Mouse (Mus musculus) cerebellum, postnatal 14 days (tissue): ENCODE data around the gene Bcl11b.

ENCODE experiments used
- DNase-seq, 2 experiments: peaks; one replicate each; pipeline ENCODE4 v3.0.0; 2021; ENCODE audit warnings: mixed read lengths in 2 of 2

The Bcl11b gene

DNA sequence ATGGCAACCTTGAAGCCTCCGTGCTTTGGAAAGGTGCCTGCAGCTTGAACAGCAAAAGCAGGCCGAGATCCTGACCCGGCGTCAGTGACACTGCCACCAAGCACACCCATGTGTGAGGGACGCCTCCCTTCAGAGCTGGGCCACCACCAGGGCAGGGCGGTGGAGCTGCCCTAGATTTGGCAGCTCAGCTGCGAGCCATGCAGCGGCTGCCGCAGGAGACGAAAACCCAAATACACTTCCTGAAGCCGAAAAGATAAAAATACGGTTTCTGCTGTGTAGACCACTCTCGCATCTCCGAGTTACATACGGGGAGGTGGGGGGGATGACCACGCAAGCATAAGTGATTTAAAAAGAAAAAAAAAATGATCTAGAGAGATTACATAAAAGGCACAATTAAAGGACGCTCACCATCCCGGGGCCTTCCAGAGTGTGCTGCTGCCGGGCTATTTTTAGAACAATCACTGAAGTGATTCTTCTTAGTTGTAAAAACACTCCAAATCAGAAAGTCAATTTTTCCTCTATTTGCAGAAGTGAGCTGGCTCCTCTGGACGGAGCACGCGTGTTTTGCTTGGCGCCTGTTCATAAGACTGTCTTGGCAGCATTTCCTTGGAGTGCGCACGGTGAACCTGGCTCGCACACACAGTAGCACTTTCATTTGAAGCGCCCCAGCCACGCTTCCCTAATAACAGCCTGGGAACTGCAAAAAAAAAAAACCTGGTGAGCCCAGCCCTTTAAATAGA, 72.6 kb downstream of the Bcl11b start:
- DNase-seq: peak; percentile 63 to 77

DNA sequence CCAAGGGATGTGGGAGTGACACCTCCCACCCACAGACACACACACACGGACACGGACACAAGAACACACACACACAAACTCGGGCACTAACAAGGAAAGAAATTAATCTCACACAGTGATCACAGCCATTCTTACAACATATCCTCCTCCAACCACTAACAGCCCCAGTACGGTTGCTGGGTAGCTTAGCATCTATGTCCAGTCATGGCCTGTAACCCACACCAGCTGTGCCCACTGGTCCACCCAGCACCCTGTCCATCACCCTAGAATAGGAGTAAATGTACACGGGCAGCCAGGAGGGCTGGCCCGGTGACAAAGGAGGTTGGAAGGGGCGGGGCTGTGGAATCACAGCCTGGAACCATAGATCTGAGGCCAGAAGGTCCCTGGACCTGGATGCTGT, 74.5 kb downstream of the Bcl11b start:
- peak in 1 of 2 experiments; percentile 22 for DNase-seq

DNA sequence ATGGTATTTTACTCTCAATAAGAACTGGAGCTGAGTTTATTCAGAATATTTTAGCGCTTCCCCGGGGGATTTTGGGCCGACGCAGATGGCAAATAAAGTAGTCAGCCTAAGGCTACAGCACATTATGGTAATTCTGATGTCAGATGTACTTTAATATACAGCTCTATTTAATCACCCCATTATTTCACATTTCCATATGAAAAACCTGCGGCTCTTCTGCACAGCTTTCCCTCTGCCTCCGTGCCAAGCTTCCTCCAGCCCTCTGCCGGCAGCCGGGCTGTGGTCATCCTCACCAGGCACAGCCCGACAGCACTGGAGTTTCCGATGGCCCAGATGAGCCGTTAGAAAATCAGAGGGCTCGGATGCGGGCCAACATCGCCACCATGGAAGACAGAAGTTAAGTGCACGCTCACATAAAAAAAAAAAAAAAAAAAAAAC, 74.9 kb downstream of the Bcl11b start:
- peak in 1 of 2 experiments; percentile 43 for DNase-seq

DNA sequence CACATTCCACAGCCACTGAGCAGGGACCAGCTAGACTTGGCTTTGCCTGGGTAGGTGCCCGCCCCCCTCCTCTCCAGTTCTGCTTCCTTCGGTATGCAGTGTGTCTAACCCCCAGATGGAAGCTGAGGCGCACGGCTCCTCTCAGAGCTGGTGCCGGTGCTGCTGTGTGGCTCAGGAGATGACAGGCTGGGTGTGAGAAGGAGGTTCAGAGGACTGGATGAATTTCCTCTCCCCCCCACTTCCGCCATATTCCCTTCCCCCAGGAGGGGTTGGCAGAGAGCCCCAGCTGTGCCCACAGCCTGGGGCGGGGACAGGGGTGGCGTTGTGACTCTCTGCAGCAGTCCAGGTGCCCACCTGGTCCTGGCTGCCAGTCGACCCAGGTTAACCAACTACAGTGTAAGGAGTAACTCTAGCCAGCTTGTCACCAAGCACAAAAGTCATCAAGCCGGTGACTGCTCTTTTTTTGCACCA, 75.4 kb downstream of the Bcl11b start:
- no peak for DNase-seq

DNA sequence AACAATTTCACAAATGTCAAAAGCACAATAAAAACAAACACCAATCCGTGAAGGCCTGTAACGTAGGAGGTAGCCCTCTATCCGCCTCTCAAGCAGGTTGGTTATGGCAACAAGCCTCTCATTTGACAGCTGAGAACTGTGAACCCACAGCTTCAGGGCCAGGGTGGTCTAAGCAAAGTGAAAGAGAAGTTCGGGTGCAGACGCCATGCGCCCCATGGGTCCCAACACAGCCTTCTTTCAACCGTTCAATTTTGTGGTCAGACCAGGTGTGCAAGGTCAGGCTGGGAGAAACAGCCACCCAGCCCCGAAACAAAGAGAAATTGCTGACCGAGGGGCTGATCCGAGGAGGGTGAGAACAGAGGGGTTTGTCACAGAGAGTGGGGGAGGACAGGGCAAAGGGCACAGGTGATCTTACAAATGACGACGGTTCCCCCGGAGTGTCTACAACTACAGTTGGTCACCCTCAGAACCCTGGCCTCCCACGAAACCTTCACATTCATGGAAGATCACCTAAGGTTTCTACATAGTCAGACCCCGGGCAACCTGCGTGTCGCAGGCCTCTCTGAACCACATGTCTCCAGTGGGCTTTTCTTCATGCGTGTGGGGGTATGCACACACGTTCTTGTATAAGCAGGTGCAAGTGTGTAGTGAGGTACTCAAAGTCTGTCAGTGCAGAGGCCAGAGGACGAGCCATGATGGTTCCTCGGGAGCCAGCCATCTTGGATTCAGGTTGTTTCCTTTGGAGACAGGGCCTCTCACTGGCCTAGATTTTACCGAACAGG, 77.1 kb downstream of the Bcl11b start:
- no peak for DNase-seq

DNA sequence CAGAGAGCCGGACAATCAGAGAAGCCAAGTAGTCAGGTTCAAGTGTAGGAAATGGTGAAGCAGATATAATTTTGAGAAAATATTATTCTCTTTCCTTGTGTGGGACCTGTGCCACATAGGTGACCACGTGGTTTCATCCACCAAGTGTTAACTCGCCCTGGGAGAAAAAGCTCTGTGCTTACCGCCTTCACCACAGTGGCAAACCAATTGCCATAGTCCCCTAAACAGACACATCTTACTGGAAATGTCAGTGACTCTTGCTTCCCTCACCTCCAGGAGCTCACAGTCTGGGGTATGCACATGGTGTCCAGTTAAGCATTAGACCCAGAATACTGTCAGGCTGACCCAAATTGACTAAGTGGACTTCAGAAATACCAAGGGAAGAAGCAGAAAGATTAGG, 78.7 kb downstream of the Bcl11b start:
- DNase-seq: no peak

DNA sequence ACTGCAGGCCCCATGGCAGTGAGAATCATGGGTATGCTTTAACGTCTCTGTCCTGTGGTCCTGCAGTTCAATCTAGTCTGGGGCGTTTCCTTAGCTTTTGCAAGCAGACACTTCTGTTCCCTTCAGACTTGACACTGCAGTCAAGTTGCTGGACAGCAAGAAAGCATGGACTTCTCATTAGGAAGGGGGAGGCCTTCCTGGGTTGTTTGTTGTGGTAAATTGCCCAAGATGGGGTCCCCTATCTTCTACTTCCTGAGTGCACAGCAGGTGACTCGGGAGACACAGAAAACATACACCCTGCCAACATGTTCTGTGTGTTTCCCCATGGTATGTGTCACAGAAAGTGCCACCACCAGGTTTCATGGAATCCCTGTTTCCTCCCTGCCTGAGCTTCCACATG, 79.4 kb downstream of the Bcl11b start:
- no peak for DNase-seq

DNA sequence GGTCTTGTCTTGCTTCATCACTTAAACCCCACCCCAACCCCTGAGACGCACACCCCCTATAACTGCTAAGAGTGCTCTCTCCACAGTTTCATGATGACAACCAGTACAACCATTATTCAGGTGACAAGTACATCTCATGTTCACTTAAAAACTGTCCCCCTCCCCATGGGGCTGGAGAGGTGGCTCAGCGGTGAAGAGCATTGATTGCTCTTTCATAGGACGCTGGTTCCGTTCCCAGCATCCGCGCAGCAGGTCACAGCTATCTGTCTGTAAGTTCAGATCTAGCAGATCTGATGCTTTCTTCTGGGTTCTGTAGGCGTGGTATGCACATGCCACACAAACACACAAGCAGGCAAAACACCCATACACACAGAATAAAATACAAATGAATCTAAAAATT, 81.2 kb downstream of the Bcl11b start:
- DNase-seq: no peak

DNA sequence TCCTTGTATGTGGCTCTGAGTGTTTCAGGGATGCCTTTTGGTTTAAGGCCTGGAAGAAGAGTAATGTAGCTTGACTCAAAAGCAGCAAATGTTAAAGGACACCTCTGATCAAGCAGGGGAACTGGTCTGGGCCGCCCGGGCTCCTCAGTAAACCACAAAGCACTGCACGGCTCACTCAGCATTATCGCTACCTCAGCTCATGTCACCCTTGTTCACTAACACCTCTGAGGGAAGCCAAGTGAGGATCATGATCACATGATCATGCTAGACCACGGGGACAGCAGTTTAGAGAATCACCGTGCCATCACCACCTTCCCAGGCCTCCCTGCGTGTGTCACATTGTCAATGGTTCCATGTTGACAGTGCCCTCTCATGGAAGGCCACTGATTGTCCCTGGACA, 81.8 kb downstream of the Bcl11b start:
- no peak for DNase-seq

DNA sequence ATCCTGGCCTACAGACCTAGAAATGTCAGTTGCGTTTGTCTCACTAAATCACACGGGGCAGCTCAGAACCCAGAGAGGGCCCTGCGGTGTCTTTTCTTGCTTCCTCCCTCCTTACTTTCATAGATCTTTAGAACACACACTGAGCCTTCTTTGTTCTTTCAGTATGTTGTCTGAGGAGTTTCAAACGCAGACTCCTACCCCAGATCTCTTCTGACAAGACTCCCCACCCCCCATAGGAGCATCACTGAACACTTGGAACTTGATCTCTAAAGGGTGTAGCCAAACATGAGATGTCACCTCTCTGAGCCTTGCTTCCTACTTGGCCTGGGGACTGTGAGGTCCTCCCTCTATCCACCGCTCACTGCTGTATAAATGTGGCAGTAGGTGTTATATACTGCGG, 82.2 kb downstream of the Bcl11b start:
- no peak for DNase-seq

DNA sequence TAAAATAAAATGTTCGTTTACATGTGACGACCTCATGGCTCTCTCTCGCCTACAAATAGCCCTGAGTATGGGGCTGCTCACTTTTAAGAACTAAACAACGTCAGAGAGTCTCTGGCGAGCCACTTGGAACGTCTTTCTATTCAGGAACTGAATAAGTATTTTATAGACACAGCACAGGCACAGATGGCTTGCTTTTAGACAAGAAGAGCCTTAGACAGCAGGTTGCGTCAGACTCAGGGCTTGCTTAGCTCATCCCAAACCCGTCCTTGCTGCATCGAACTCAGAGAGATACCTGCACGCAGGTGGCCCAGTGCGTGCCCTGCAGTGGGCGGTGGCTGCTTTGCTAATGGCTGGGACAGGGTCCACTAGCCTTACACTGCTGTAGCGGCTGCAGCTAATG, 82.7 kb downstream of the Bcl11b start:
- no peak for DNase-seq

DNA sequence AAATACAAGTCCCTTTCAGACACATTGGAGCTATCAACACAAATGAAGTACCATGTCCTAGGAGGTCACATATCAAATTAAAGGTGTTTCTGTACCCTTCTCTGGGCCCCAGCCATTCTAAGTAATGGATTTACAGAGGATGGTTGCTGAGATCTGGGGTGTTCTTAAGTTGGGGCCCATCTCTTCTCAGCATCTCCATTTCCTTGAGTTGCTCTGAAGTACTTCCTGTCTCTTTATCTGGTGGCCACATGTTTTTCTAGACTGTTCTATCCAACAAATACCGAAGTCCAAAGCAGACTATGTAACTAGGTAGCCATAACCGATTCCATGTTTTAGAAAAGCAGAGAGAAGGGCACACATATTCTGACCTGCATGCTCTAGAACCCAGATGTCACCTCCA, 83.3 kb downstream of the Bcl11b start:
- no peak for DNase-seq

DNA sequence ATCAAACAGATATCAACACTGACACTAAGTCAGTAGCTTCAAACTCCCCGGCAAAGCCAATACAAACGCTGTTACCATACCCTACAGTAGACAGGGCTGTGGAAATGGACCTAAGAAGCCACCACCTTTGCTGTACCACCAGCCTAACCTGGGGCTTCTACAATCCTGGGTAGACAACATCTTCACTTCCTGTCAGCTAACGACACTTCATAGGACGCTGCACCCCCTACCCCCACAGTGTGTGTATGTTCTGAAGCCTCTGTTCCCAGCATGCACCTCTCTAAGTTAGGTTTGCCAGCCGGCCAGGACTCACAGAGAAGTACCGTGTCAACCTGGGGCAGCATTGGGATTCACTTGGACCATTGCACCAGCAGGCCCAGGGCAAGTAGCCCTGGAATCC, 84.6 kb downstream of the Bcl11b start:
- no peak for DNase-seq

DNA sequence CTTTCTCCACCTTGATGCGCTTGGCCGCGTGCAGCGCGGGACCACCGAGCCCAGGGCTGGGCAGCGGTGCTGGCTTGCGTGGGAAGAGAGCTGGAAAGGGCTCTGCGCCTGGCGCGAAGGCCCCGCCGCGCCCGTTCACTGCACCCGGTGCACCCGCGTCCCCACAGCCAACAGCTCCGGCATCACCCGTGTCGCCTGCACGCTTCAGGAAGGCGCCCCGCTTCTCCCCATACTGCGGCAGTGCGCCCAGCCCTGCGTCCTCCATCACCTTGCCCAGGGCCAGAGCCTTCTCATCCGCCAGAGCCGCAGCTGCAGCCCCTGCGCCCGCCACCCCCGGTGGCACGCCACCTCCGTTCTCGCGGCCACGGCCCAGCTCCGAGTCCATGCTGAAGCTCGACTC, 87.4 kb downstream of the Bcl11b start:
- DNase-seq: no peak

DNA sequence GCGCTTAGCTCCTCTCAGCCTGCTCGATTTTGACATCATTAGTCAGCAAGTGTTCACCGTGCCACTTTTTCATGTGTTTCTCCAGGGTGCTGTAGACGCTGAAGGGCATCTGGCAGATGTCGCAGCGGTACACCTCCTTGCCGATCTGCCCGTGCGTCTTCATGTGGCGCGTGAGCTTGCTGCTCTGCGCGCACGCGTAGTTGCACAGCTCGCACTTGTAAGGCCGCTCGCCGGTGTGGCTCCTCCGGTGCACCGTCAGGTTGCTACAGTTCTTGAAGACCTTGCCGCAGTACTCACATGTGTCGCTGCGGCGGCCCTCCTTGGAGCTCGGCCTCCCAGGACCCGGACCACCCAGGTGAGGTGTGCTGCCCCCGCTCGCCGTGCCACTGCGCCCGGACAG, 88.0 kb downstream of the Bcl11b start:
- no peak for DNase-seq

DNA sequence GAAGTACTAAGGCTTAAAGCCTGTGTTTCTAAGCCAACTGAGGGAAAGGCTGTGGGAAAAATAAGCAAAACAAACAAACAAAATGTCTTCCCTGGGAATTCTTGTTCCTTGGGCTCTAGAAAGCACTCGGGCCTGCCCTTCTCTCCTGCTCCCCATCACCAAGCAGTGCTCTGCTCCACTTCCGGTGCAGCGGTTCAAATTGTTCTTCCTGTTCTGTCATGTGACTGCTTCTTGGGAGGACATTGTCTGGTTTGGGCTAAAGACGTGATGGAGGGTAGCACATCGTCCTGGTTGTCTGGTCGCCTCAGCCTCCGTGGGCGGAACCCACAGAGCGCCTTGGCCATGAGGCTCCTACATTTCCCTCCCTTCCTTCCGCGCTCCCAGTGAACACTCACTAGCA, 94.6 kb downstream of the Bcl11b start:
- DNase-seq: no peak

DNA sequence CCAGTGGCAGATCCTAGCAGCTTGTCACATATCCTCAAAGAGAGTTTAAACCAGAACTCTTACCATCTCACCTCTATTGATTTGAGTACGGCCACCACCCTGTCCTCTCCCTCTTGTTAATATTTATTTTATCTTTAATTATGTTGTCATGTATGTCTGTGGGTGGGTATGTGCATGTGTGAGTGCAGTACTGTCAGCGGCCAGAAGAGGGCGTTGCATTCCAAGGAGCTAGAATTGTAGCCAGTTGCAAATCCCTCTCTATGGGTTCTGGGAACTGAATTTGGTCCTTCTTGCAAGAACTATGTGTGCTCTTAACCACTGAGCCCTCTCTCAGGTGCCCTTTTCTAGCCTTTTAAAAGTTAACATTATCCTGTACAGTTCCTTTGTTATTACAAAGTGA, 98.1 kb downstream of the Bcl11b start:
- DNase-seq: no peak

DNA sequence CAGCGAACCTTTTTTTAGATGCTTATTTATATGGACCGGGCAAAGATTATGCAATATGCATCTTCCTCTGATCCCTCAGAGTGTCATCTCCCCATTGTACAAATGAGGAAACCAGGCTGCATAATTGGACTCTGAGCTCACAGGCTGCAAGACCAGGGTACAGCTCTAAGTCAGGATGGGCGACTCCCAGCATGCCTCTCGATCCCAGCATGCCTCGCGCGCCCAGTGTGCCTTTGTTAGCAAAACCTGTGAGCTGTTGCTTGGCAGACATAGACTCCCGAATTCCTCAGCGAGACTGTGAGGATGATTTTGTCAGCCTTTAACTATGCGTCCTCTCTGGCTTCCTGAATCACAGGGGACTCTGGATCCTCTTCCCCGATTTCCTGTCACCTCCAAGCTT, 98.9 kb downstream of the Bcl11b start:
- no peak for DNase-seq

DNA sequence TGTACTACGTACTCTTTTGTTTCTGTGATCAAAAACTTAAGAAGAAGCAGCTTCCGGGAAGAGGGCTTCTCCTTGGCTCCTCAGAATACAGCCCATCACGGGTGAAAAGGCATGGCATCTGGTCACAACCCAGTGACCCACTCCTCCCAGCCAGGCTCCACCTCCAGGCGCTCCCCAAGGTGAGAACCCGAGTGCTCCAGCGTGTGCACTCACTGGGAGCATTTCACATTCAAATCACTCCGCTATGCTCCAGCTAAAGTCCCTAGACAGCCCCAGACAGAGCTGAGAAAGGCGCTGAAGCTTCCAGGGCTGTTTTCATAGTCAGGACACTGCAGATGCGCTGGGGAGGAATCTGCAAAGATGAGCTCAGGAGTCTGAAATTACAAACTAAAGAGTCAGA, 99.5 kb downstream of the Bcl11b start:
- DNase-seq: no peak

DNA sequence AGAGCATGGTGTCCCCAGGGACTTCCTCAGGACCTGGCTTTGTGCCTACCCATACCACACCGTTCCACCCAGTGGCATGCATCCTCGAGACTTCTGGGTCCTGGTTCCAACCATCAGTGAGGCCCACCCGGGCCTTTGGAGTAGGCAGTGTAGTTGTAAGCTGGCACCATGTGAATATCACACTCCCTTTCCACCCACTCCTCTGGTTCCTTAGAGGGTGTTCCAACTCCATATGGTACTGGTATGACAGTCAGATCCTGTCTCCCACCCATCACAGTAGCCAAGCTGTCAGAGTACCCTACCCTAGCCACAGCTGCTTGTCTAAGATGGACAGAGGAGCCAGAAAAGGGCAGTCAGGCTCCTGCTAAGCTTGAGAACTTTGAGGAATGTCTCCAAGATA, 112.0 kb downstream of the Bcl11b start:
- no peak for DNase-seq

DNA sequence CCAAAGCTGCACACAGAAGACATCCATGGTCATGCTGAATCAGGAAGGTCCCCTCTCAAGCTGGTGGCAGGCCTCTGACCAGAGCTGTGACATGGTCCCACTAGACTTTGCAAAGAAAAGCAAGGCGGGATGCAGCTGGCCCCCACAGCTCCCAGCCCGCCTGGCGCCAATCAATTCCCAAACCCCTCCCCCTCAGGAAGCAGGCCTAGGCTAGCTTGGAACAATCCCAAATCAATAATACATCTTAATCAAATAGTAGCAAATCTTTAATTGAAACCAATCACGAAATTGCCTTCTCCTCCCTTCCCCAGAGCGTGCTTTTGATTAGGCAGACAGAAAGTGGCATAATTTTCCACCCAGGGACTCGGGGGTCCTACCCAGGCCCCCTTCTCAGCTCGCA, 113.1 kb downstream of the Bcl11b start:
- DNase-seq: no peak

DNA sequence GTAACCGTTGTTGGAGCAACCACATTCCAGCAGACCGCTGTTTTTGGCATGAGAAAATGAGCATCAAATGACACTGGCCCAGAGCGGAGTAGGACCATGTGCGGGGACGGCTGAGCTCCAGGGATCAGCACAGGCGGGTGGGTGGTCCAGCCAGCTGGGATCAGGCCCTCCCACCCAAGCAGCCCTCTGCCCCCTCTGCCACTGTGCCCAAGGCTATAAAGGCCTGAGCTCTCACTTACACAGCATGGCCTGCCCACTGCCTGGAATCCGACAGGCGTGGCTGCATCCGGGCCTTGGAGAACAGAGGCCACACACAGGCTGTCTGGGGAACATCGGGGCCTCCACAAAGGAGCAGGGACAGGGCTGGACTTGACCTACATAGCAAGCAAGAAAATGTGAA, 113.6 kb downstream of the Bcl11b start:
- DNase-seq: no peak

DNA sequence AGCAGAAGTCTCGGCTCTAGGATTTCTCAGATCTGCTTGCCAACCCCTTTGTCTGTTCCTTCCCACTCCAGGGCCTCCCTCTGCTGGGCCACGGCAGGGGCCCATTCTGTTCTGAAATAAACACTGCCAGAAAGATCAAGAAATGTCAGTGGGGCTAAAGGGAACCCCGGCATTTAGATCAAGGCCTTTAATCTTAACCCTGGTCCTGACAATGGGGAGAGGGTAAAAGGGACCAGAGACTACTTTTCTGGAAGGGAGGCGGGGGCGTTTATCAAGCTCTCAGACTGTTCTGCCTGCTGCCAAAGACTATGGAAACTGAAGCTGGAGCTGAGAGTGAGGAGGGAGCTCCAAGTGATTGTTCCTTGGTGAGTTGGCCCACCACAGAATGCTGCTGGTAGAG, 114.8 kb downstream of the Bcl11b start:
- no peak for DNase-seq

DNA sequence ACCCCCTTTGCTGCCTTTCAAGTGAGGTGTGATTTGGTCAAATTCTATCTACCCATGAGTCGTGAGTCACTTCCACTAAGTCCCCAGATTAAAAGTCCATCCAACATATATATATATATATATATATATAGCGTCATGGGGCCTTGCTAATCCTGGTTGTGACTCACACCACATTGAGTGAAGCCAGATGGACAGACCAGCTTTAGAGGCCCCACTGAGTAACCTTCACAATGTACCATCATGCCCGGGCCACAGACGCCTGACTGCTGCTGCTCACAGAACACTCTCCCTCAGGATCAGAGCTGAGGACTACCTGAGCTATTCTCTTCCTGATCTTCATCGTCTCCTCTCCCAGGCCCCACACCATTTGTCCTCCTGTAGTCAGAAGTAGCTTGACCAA, 115.4 kb downstream of the Bcl11b start:
- peak in 1 of 2 experiments; percentile 21 for DNase-seq
